Mouse (Mus musculus) frontal cortex, adult (tissue): ENCODE measurements at regions not wholly inside any gene's neighbourhood (a gene's known extent, or its start where the extent isn't known, plus 50 kb on each side); places are given as distances from the start of the nearest gene placed in this dataset.

ENCODE experiments used
- ATAC-seq: cut with Nextera tagmentation; 2 replicates; pipeline ENCODE4 v1.9.2; 2017; ENCODE audit warnings: mild to moderate bottlenecking, moderate library complexity, mixed read lengths; ENCODE audit not compliant: low TSS enrichment

DNA sequence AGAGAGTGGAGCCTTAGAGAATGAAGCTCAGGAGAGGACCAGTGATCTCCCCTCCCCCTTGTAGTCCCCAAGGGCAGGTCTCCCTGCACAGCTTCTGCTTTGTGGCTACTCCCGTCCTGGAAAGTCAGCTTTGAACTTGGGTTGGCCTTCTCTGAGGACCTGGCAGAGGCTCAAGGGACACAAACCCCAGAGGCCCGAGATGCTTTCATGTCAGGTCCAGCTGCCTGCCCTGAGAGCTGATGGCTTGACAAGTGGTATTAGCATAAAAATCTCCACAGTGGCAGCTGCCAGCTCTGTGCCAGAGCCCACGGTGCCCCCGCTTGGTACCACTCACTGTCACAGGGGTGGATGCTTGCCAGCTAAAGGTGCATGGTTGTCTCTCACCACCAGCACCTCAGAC lies 173.8 kb upstream of the Gm4791 start:
- ATAC-seq, result no peak

DNA sequence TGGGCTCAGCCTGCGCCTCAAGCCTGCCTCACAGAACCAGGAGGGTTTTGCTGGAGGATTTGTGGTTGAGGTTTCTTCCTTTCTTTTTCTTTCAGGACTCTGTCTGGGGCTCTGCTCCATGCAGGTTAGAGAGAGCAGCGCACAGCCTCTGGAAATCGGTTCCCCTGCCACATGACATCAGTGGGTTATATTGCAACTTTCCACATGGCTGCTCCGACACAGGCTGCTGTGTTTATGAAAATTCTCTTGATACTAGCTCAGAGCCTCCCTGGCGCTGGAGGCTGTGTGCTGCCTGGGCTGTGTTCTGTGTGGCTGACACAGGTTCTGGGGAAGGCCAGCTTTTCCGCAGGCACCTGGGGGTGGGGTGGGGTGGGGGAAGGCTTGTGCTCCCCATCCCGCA lies 178.7 kb upstream of the Gm4791 start:
- no peak for ATAC-seq

DNA sequence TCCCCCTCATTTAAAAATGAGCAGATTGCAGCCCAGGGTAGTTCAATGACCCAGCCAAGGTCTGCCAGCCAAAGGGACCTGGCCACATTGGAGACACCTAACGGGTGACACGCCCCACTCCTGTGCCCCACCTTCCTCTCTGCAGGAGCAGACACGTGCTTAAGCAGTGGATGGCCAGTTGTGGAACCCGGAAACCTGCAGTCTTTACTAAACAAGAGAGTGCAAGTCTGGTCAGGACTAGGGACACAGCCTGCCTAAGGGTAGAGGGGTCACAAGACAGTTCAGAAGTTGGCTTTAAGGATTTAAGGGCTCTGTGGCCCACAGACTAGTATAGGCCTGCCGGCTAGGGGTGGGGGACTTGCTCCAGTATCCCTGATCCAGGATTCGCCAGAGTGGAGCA lies 179.2 kb upstream of the Gm4791 start:
- ATAC-seq, result no peak

DNA sequence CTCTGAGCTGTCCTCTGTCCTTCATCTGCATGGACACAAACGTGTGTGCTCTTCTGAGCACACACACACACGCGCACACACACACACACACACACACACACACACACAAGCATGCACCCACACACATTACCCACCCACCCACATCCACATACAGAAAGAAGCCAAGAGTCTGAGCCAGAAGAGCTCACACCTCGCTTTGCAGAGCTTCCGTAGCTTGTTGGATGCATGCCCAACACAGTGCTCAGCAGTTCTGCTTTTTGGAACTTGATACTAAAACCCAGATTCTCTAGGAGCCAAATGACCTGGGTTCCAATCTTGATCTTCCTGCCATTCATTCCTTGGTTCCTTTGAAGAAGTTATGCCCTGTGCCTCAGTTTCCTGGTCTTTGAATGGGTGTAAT lies 182.4 kb upstream of the Gm4791 start:
- peak; percentile 63 for ATAC-seq

DNA sequence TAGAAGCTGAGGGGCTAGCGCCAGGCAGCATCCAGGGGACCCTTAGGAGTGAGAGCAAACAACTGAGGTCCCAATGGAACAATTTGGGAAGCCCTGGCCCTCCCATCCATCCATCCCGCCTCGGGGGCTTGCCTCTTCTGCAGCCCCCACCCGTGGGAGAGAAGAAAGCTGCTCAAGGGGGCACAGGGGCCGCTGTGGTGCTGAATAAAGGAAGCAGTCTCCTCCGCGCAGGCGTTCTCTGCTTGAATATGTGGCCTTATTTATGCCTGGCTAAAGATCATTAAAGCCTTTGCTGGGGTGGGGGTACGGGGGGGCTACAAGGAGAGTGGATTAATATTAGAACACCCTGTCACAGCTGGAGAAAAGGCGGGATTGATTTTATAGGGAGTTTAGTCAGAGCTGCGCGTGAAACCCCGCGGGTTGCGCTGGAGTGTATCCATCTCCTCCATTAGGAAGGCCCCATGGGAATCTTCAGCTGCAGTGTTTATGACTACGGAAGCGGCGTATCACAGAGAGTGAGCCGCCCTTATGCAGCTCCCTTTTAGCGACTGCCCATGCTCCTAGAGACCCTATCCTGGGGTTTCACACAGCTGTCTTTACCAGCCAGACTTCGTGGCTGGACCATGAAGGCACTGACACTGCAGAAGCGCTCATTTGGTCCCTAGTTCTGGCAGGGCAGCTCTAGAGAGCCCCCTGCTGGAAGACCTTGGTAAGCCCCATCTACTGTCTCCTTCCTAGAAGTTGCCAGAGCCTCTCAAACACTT lies 183.9 kb upstream of the Gm4791 start:
- peak; percentile 88 for ATAC-seq

DNA sequence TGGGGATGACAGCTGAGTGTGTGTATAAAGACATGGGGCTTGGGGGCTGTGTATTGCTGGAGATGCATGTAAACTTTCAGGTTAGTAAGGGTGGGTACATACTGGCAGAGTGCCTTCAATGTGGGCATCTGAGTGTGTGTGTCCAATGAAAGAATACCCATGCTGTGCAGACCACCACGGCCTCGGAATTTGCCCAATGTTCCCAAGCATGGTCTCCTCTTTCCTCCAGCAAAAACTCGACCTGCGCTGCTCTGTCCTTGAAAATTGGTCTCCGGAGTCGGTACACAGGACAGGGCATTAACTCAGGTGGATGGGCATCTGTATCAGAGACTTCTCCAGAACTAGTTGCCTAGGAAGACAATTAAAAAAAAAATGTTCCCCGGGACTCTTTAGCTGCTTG lies 188.3 kb upstream of the Gm4791 start:
- no peak for ATAC-seq

DNA sequence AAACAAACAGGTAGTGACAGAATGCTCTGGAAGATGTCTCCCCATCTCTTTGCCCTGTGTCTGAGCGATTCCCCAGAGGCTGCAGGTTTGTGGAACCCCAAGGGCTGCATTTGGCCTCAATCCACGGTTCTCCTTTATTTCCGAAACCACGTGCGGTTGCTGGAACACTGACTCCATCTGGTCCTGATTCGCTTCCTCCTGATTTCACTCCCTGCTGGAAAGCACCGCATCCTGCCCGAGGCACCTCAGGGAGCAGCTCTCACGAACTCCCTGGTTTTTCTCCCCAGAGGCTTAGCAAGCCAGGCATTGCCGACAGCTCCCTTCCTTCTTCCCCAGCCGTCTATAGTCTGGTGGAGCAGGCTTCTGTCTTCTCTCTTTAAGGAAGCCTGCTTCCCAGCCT lies 203.1 kb upstream of the Gm4791 start:
- no peak for ATAC-seq

DNA sequence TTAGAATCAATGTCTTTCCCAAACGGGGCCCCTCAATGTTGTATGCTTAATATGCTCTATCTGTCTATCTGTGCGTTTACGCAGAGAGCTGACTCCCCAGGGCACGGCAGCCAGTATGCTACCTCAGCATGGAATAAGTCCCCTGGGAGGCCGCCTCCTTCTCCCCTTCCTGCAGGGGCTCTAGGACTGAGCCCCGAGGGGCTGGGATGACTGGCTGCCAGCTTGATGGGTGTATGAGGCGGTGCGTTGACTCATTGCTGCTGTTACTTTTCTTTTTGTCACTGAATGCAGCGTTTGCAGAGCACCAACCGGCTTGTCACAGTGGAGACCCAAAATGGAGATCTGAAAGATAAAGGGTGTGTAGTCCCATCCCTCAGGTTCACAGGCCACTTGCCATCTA lies 209.5 kb upstream of the Gm4791 start:
- ATAC-seq, result peak; percentile 38; the same call in 1 of the 2 replicates

DNA sequence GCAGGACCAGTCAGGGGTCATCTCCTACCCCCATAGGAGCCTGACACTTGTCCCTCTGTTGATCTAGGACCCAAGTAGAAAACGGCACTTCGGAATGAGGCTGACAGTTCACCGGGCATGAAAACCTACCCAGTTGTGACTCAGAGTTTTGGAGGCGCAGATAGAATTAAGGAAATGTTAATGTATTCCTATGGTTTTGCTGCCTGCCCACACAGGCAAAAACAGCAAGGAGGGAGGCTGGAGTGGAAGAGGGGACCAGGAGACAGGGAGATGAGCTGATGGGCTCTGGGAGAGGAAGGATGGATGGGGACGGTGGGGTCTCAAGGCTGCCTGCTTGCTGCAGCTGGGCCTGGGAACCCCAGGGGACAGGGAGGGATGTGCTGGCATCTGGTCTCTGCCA lies 210.1 kb upstream of the Gm4791 start:
- ATAC-seq, result peak; percentile 89

DNA sequence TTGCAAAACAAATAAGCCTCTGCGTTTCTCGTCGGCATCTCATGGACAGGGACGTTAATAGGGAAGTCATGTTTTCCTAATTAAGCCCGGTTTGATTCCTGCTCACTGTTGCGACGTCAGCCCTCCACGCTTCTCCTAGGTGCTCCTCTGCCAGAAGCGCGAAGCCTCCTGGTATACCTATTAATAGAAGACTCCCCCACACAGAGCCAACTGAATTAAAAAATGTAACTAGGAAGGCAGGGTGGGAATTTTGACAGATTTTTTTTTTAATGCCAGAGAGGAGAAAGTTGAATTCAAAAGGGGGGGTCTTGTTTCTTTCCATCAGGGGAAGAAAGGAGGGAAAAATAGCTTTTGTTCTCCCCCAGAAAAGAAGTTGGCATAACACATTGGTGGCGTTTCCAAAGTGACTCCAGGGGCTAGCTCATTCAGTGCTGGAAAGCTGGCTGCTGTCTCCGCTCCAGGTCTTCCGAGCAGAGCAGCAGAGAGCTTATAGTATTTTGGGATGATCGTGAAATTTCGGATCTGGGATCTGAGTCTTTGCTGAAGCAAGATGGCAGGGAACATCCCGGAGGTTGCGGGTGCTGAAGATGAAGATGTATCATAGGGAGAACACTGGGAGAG lies 214.1 kb upstream of the Gm4791 start:
- peak; percentile 58 for ATAC-seq

DNA sequence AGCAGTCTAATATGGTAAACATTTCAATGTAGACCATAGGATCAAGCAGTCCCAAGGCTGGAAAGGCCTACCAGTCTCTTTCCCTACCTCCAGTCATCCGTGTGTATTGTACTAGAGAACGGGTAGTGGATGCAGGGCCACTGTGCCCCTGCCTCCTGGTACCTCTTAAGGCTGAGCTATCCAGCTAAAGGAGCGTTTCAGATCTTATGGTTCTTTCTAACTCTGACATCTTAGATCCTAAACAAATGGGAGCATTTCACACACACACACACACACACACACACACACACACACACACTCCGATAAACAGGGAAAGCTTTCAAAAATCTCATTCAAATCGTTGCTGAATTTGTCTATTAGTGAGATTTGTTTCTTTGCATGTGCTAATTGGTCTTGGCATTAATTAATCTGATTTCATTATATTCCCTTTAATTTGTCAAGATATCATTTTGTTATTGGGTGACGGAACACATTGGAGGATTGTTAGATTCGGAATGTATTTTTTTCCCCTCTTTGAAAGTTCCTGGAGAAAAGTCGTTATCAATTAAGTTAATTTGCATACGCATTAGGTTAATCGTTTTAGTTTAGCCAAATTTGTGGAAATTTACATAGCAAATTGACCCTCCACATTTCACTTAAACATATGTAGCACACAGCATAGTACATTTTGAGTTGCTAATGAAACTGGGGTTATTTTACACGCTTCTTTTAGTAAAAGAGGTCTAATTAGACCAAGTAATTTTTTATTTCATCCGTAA lies 214.8 kb upstream of the Gm4791 start:
- ATAC-seq, result no peak

DNA sequence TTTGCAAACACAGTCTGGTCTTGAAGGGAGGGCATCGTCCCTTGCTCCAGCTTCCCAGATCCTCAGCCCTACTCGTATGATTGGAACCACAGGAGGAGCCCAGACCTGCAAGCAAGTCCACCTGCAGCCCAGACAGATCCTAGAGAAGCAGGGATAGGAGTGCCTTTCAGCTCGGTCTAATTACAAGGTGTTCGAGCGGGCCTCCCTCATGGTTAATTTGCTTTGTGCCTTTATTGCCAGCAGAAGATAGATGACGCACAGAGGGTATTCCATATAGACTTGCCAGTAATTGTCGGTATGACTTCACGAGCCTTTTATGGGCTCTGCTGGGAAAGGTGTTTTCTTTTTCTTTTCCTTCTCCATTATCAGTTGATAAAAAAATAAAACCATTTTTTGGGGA lies 216.9 kb upstream of the Gm4791 start:
- no peak for ATAC-seq

DNA sequence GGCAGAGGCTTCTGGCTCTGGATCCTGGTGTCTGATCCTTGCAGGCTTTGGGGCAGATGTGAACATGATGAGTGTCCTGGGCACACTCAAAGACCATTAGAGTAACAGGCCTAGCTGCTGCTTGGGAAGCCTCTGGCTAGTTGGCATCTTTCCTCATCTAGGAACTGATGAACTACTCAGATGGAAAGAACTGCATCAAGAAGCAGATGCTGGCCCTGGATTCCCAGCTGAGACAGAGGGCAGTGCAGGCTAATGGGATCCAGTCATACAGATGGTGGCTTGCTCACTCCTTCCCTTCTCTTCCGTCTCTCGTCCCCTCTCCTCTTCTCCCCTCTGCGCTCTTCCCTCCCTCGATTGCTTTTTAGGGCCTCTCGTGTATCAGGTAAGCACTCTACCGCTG lies 219.8 kb upstream of the Gm4791 start:
- no peak for ATAC-seq

DNA sequence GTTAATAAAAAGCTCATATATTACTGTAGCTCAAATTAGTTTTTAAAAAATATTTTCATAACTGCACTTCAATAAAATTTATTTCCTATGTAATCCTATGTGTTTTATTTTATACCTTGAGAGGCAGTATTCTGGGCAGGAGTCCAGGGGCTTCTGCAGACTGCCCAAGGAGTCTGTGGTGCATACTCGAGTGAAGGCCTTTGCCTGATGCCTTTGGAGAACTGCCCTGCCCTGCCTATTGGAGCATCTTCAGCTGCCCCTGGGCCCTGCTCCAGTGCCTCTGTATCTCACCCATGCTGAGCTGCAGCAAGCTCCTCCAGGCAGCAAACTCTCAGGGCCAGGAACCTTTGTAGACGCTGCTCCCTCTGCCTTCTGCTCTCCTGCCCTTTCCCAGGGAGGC lies 223.7 kb upstream of the Gm4791 start:
- ATAC-seq, result no peak

DNA sequence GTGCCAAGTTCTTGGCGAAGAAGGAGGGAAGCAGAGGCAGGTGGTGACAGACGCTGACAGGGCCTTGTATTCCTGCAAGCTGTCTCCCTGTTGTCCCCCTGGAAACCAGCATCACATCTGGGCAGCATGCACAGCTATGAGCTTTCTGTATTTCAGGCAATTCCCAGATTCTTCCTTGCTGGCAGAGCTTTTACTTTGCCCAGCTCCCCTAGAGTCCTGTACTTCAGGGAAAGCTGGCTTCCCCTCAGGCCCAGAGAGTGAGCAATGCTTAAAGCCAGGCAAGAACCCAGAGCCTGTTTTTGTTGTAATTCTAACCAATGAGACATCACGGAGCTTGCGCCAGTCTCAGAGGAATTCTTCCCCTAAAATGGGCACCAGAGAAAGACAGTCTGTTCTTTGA lies 238.3 kb upstream of the Gm4791 start:
- peak; percentile 65 for ATAC-seq

DNA sequence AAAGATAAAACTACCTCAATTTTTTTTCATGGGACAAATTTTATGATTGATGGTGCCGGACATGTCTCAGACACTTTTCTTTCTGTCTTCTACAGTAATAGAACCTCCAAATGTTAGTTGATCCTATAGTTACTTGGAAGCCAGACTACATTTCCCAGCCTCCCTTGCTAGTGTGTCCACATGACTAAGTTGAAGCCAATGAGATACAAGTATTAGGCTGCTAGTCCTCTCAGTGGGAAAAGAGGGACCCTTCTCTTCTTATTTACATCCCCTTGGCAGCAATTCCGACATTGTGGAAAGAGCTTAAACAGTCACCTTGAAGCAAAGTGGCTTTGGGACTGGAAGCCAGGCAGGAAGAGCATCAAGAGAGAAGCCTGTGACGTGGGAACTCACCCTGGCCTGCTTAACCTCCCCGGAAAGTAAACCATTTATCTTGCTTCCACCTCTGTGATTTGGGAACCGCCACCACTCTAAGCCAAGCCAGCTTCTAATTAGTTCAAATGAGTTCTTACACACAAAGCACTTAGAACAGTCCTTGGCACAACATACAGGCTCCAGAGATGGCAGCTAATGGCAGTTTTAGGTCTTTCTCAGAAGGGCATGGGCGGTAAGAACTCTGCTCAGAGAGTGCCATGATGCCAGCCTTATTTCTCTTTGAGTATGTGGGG lies 241.4 kb upstream of the Gm4791 start:
- no peak for ATAC-seq

DNA sequence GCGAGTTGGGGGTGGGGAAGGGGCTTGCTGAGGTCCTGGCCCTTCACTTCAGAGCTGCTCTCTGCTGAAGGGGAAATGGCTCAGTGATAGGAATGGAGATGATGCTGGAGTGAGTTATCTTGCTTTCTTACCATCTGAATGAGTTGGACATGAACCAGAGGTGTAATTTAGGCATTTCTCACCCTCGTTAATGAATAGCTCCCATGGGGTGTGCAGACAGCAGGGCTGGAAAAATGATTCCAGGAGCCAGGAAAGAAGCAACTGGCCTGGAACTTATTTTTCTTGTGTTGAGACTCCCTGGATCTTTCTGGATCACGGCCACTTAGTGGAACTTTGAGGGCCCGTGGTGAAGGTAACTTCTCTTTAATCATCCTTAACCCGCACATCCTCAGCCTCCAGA lies 246.6 kb upstream of the Gm4791 start:
- ATAC-seq, result no peak

DNA sequence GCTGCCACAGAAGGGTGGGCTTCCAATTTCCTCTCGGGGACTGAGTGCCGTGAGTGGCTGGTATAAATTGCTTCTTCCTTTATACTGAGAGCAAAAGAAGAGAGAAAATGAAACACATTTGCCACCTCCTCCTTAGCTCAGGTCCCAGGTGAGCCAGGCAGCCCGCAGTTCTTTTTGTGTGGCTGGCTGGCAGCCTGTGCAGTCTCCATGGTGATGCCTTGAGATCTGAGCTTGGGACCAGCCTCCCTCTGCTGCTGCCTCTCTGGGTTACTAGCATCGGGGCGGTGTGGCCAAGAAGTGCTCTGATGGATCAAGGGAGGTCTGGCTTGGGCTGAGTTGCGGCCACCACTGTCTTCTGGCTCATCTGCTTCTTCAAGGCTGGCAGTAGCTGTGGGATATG lies 249.1 kb upstream of the Gm4791 start:
- ATAC-seq, result peak; percentile 65

DNA sequence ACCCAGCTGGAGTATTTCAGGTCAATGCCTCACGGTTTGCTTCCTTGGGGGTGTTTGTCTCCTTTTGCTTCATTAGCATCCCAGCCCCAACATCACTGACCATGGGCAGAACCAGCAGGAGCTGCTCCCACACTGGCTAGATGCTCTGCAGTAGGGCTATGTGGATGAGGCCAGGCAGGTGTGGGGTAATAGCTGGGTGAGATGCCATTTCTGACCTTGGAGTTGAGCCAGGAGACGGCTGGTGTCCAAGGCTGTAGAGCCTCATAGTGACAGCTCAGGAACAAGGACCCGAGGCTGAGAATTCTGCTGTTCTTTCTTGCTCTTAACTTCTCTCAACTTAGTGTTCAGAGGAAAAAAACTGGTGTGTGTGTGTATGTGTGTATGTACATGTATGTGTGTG lies 252.3 kb upstream of the Gm4791 start:
- no peak for ATAC-seq

DNA sequence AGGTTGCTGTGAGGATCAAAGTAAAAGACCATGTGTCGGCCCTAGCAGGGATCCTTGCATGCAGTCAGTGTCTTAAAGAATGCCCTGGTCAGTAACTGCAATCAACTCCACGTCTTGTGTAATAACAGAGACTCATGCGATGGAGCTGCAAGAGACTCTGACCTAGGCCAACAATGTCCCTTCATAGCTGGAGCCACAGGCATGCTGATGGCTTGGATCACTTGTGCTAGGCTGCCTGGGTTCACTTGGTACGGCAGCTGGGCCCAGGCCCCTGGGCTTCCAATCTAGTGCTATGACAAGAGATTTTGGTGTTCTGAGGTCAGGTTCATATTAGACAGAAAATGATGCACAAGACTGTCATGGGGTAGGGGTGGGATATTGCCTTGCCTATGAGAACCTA lies 258.0 kb upstream of the Gm4791 start:
- ATAC-seq, result no peak

DNA sequence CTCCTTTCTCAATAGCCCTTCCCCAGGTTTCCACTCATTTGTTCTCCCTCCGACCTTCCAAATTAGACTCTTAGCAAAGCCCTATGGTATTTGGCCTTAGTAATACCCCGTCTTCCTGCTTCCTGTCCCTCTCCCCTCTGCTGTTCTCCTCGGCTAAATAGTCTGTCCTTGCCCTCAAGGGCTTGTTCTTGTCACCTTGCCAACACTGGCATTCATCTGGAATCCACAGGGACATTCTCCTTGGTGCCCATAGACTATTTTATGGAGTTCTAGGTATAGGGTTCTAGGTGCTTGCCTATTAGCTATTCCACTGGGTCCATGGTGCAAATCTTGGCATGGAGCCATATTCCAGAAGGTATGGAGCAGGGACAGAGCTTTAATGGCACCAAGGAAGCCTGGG lies 259.2 kb upstream of the Gm4791 start:
- no peak for ATAC-seq

DNA sequence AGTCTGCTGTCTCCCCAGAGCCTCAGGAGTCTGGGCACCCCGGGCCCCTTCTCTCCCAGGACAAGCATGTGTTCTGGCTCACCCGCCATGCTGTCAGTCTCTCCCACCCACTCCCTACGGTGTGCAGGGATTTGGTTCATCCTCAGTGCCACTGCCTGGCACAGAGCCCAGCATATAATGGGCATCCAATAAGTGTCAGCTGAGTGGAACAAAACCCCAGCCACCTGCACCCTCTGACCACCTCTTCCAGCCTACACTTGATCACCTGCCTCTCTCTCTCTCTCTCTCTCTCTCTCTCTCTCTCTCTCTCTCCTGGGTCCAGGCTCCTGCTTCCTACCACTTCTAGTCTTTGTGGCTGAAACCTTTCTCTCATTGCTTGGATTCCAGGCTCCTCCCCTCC lies 259.9 kb upstream of the Gm4791 start:
- ATAC-seq, result no peak

DNA sequence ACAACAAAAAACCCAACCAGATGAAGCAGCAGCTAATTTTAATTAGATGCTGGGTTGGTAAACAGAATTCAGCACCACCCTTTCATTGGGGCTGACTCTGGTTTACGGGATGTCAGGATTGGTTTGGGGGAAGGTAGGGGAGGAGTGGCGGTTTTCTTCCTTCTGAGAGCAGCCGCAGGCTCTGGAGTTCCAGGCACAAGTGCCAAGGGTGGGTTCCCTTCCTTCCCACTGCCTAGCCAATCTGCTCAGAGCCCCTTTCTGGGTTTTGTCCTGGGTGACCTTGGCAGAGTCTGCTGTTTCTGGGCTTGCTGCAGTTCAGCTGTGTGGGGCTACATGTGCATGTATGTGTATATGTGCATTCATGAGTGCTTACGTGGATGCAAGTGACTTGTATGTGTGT lies 260.5 kb upstream of the Gm4791 start:
- ATAC-seq, result no peak
